Mouse (Mus musculus): ENCODE measurements around the gene Fkbpl.

DNA sequence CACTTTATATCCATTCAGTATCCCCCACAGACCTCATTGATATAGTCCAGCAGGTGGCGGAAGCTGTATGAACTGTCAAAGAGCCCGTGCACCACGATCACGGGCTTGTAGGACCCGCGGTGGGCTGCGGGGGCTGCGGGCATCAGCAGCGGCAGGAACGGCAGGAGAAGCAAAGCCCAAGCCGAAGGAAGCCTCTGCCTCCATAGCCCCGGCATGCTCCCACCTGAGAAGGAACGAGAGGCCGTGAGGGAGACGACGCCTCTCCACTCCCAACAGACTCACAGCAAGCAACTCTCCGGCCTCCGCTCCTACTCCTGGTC is 17.8 kb upstream of the Fkbpl start:
- TF ChIP-seq CTCF (IDR thresholded peaks at IDR 0.05; ENCODE audit: low read depth) (peak; percentile 63), EP300 (IDR thresholded peaks at IDR 0.05; ENCODE audit: low read depth) (no peak)
